Mouse (Mus musculus): ENCODE results near the gene Ramp1.

Gene Ramp1

DNA sequence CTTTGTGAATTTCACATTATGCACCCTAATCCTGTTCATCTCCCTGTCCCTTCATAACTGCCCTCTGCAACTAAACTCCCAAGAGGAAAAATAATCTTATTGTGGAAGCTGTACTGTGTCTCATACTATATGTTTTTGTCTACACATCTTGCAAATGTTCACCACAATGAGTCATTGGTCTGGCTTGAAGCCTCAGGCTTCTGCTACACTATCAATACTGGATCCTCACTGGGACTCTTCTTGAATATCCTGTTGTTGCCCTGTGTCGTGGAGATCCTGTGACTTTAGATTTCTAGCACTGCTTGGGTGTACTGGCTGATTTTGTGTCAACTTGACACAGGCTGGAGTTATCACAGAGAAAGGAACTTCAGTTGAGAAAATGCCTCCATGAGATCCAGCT, 60.2 kb downstream of the Ramp1 start:
- no peak for DNase-seq

- no peak for DNase-seq
Observed at GRCm38 (mm10) chr1:91240685-91241084, 61.1 kb downstream of the Ramp1 start.

- no peak for DNase-seq
Observed at GRCm38 (mm10) chr1:91241249-91241648, 61.6 kb downstream of the Ramp1 start.

- no peak for DNase-seq
Observed at GRCm38 (mm10) chr1:91248242-91248641, 68.6 kb downstream of the Ramp1 start.

DNA sequence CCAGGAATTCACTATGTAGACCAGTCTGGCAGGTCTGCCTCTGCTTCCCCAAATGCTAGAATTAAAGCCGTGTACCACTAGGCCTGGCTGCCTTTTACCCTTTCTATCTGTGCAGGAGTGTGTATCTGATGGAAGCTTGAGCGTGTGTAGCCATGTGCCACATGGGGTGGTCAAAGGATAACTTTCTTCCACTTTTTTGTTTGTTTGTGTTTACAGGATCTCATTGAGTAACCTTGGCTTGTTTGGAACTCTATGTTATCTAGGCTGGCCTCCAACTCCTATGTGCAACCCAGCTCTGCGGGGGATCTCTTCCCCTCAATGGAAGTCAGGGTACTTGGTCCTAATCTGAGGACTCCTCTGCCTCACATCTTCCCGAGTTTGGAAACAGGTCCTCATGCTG, 69.3 kb downstream of the Ramp1 start:
- DNase-seq, result no peak

DNA sequence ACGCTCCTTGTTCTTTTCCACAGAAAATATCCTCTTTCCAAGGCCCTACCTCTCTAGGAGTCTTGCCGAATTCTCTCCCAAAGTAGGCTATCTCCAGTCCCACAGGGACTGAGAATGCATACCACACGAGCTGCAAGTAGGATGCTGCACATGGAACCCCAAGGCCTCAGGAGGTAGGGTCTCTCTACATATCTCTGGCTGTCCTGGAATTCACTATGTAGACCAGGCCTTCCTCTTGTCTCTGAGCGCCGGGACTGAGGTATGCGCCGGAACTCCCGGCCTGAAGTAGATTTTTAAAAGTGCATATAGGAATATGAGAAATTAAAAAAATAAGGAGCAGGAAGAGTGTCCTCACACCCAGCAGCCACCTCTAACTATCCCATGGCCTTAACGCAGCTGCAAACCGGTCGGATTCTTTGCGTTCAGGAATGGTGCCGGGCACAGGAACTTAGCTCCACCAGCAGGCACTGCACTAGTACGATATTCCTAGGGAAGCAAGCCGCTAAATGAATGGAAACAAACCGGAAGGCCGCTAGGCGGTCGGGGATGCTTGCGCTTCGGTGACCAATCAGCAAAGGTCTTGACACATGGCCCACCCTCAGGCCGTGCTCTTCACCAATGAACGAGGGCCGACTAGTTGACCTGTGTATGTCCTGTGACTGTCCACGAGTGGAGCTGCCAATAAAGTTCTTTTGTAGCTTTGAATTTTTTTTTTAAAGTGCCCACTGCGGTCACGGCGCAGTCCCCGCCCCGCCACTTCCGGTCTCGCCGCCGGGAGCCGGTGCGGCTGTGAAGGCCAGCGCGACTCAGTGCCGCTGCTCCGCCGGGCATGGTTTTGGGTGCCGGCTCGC, 70.2 kb downstream of the Ramp1 start, which contains the start of gene Ube2f:
Gene Ube2f, plus strand, starts transcription at position 741 of the 851 bp plus-strand sequence.
- DNase-seq, result peak; percentile 79 to 88

DNA sequence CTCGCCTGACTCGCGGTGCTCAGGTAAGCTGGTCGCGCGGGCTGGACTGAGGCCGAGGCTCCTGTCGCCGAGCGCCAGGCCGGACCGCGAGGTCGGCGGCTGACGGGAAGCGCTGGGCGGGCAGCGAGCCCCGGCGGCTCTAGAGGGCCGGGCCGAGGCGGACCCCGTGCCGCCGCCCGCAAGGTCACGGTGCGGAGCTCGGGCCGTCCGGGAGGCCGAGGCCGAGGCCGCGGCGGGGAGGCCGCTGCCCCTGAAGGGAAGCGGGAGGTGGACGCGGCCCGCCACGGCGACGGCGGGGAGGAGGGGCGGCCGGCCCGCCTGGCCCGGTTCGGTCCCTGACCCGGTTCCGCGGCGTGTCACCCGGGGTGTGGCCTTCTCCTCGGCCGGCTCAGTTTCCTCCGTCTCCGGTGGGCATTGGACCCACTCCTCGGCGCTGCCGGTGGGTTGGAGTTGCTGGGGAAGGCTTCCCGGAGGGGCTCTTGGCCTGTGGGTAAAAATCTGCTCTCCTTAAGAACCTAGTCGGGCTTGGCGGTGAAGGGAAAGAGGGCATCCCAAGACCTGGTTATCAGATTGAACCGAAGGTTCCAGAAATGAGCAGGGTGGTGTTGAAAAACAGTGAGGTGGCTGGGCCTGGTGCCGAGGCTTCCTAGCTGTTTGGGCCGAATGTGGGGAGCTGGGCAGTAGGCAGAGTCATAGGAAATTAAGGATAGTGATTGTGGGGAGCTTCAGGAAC, 71.0 kb downstream of the Ramp1 start:
- DNase-seq, result peak; percentile 33 to 54

DNA sequence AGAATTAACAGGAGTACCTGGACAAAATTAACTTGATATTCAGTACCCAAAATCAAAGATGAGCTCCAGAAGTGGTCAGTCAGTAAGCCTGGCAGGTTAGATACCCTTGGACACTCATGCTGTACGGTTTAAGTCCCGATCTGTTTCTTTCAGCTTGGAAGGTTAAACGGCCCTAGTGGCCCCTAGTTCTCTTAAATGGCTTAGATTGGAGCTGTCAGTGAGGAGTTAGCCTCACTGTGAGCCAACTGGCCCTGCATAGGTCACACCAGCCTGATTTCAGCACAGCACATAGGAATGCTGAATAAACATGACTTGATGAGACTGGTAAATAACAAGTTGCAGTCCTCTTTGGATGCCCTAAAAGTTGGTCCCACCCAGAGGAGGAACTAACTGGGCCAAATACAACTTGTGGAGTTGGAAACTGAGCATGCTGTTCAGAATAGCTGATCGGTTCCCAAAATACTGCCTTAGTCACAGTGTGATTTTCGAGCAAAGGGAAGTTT, 71.6 kb downstream of the Ramp1 start:
- no peak for DNase-seq

- DNase-seq, result no peak
Observed at GRCm38 (mm10) chr1:91251927-91252326, 72.3 kb downstream of the Ramp1 start.

- no peak for DNase-seq
Observed at GRCm38 (mm10) chr1:91257918-91258317, 78.3 kb downstream of the Ramp1 start.

DNA sequence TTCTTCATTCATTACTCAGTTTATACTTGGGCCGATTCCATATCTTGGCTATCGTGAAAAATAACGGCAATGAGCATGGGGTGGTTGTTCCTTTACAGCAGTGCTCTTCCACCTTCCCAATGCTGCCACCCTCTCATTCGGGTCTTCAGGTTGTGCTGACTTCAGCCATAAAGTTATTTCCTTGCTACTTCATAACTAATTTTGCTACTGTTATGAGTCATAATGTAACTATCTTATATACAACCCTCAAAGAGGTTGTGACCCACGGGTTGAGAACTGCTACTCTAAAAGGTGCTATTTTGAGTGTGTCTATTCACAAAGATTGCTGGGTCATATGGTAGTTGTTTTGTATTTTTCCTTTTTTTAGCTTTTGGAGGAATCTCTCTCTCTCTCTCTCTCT, 80.2 kb downstream of the Ramp1 start:
- DNase-seq, result no peak

DNA sequence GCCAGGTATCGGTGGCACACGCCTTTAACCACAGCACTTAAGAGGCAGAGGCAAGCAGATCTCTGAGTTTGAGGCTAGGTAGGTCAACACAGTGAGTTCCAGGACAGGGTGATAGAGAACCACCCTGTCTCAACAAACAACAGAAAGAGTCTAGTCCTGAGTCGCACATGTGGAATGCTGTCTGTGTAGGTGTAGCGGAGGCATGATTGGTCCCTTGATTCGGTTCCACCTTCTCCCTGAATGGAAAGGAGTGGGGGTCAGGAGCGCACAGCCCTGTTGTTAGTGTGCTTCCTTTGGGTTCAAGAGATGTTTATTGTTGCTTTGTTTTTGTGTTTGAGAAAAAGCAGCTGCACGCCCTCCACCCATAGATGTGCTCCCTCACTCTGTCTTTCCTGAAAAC, 82.9 kb downstream of the Ramp1 start:
- no peak for DNase-seq

DNA sequence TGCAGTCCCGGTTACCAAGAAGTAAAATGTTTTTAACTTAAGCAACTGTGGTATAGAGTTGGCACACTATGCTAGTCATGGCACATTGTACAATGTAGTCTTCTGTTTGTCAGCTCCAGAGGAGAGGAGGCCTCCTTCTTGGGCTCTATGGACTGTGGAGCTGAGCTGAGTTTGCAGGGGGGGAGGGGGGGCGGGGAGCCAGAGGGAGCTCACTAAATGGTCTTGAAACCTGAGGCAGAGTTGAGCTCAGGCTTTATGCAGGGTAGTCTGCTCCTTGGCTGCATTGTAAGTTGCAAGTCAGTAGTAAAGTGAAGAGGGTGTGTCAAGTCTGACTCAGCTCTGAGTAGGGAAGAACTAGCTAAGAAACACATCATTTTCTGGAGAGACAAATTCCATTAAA, 92.6 kb downstream of the Ramp1 start:
- DNase-seq, result no peak
